Mouse (Mus musculus) adrenal gland, postnatal 4 days (tissue): Measurements from ENCODE around the gene Myof. TPM values are rescaled to one million over a fixed set of nuclear protein-coding genes. Genes with fewer than 3 reads are reported as not detected.

Experiments
- DNase-seq, 2 experiments: peaks; one replicate each; pipeline ENCODE4 v3.0.0; 2021 to 2022; ENCODE audit warnings: low spot score in 2 of 2, mixed read lengths in 2 of 2
- total RNA-seq, 2 experiments: library from RNA; stranded (reverse); gene quantifications; 2 replicates each; pipeline ENCODE4 v1.2.3; 2021

The Myof gene
- total RNA-seq, 2 experiments from 2014 or later = 19.7 to 24.6 TPM

DNA sequence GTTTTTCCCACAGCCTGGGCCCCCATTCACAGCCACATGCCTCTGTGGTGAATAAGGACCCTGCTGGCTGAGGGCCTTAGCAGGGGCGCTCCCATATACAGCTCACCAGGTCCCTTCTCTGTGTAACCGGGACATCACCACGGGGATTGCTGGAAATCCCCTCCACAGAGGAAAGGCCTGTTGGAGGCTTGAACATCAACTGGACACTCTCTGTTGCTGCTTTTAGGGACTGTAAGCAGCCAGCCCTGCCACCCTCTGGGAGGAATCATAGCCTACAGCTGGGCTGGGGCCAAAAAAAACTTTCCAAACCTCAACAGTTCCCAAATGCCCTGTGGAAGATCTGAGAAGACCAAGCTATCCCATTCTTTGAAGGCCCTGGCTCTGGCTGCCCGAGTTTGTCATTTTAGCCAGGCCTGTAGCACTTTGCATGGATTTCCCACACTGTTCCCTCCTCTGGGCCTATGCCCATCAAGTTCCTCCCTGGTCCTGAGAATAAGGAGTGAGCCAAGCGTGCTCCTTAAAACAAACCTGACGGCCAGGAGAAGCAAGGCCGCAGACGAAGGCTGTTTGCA lies 38.5 kb downstream of the Myof start:
- no peak for DNase-seq

DNA sequence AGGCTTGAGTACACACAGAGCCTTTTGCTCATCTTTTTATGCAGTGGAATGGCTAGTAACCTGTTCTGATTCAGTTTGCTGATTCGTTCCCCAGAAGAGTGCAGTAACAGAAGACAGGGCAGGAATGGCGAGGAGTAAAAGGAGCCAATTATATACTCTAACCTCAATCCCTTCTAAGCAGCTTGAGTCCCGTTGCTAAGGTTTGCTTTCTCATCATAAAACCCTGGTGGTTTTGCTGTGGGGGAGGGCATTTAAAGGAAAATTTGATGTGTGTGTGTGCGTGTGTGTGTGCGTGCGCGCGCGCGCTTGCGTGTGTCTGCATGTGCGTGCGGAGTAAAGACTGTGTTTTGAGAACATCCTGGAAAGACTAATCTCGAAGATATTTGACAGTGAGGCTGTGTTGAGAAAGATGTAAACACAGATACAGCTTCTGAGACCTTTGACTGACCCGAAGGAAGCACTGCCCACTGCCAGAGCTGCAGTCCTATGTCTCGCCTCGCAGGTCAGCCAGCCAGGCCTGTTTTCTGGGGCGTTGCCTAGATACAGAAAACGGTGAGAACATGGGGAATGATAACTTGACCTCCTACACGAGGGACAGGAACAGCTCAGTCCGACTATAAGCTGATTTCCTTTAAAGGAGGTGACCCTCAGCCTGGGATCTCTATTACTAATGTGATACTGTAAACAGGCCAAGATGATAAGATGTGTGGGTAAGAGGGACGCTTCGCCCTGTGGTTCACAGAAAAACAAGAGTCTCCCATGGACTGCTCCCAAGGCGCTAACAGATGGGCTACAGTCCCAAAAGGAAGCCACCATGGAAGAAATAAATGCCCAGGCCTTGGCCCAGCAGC lies 39.5 kb downstream of the Myof start:
- DNase-seq = no peak

DNA sequence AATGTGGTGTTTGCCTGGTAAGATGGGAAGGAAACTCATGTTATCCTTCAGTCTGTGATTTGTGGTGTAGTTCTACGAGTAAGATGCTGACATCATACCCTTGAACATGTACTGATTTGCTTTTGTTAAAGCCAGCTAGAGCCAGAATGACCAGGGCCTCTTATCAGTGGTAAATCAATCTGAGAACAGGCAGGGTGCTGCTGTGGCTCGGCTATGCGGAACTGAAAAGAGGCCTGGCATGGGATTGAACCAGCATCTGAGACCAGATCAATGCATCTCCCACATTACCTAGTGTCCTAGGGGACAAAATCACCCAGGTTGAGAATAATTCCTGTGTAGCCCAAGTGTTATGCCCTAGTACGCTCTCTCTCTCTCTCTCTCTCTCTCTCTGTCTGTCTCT lies 40.6 kb downstream of the Myof start:
- DNase-seq = no peak

DNA sequence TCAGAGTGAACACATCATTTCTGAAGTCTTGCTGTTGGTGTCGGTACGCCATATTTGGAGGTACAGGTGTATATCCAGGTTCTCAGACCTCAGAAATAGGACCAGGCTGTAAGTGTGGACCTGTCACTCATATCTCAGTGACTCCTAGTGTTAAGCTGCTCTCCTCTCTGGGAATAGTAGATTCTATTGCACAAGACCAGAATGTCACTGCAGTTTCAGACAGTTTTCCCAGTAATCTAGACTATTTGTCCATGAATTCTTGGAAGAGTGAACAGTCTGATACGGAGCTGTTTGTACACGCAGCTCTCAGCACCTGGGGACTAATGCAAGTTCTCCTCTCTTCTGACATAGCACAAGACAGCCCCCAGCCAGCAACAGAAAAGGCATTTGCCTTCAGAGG lies 42.4 kb downstream of the Myof start:
- no peak for DNase-seq

DNA sequence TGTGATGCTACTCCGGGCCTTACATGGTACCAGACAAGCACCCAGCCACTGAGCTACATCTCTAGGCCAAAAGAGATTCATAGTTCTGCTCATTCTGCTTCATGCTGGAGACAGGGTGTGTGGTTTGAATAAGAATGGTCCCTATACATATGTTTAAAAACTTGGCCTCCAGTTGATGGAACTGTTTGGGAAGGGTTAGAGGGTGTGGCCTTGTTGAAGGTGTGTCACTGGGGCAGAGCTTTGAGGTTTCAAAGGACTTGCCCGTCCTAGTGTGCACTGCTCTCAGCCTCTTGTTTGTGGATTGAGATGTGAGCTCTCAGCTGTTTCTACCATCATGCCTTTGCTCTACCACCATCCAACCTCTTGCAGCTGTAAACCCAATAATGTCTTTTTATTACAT lies 43.4 kb downstream of the Myof start:
- no peak for DNase-seq

DNA sequence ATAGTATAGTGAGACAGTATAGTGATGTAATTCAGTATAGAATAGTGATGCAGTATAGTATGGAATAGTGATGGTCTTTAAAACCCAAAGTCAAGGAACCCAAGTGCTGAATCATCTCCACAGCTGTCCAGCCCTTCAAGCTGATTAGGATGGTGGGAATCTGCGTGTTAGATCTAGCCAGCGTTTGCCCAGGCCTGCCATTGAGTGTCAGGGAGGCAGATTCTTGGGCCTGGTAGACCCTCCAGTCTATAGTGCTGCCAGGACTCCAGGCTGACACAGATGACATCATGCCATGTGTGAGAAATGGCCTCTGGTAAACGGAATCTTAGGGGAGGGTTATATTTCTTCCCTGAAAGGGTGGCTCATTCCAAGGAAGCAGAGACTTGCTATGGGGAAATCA lies 49.1 kb downstream of the Myof start:
- DNase-seq = no peak

DNA sequence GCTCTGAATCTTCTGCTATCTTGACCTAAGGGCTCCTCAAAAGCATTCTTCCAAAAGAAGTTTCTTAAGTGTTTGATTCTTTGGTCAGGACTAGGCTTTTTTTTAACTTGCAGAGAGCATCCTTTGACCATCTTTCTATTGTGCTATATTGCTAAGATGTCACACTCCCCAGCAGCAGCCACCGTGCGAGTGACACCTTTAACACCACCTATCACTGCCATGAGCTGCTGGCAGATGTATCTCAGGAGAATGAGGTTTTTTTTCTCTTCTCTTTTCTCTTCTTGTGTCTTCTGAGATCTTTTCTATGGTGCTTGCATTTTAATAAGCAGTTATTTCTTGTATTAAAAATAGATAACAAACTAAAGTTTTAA lies 51.2 kb downstream of the Myof start:
- DNase-seq = no peak

DNA sequence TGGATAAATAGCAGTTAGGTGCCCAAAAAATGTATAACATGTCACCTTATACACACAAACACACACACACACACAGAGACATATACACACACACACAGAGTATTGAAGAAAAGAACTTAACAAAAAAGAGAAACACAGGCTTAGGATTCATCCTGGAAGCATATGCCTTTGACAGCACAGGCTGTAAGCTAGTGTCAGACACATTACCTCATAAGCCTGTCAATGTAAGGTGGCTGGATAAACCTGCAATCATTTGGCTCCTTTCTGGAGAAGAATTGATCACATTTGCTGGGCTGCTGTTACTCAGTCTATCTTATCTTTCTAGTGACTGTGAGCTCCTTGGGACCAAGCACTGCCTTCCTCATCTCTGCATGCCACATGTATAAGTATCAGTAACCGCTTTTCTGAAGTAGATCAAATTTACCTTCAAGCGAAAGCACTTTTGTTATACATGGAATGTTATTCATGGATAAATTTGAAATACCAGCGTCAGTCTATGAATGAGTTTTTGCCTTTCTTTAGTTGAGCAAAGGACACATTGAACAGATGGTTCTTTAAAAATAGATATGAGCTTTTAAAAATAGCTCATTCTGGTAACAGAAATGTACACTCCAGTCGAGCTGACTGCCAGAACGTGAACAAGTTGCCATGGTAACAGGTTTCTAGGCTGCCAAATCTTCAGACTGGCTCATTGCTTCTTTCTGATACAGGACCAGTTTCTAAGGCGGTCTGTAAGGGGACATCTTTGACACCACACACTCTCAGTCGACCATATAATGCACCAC lies 51.8 kb downstream of the Myof start:
- DNase-seq = no peak

DNA sequence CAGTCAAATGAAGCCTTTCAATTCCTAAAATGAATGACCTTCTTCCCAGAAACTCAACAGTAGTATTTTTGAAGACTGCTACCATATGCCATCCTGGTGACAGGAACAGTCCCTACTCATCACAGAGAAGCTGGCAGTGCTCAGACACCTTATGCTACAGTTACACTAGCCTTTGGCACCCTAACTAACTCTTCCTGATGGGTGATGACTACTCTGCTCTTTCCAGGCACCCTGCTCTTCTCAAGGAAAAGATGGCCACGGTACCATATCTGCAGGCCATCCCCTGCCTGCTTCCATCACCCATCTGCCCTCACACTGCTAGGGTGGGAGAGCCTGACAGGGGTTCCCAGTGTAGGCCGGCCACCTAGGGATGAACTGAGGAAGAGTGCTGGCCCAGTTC lies 53.4 kb downstream of the Myof start:
- no peak for DNase-seq

DNA sequence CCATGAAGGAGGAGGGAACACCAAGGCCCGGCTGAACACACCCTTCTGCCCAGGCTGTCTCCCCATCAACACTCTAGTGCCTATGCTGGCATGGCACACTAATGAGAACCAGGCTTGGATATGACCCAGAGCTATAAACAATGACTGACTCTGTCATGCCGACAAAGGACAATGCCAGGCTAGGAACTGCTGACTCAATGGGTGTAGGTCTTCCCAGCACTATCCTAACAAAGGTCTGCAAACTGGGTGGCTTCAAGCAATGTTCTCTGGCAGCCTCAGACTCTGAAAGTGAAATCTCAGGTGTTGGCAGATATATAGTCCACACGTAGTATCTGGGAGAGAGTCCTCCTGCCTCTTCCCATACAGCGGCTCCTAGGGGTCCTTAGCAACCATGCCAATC lies 55.2 kb downstream of the Myof start:
- no peak for DNase-seq

DNA sequence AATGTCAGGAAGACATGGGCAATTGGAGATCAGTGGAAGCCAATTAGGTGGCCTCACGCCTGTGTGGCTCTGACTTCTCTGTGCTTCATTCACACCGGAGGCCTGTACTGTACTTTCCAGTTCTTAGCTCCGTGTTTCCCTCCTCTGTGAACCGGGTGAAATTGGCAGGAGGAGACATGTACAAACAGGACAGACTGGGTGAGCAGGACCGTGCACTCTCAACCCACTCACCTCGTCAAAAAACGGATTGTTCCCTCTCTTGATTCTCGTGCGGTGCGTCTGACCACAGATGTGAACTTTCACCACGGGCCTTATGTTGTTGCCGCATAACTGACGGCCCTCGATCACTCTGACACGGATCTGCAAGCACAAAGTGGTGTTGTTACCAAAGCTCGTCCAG lies 57.6 kb downstream of the Myof start:
- DNase-seq = no peak

DNA sequence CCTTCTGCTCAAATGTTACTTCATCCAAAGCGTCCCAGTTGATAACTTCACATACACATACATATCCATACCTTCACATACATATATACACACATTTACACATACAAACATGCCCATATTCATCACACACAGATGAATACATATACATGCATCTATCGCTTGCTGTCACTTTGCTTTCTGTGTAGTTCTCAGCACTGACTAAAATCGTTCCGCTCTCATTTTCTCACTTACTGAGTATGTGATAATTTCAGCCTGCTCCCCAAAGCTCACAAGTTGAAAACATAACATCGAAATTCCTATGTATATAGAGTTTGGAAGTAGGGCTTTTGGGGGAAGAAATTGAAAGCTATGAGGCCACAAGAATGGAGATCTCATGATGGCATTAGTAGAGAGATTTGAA lies 67.4 kb downstream of the Myof start:
- no peak for DNase-seq

DNA sequence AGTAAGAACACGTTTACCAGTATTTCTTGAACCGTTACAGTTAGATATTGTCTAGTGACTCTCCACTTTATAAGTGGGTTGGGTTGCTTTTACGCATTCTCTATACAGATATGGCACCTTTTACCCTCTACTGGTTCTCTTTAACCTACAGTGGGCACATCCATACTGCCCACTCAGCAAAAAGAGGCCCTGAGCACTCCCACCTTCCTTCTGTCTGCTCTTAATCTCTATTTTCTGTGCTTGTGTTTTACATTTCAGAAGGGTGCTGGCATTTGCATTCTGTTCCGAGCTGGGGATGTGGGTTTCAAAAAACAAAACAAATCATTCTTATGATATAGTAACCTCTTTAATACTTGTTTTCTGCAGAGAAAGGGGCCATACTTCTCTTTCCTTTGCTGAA lies 72.8 kb downstream of the Myof start:
- DNase-seq = no peak

DNA sequence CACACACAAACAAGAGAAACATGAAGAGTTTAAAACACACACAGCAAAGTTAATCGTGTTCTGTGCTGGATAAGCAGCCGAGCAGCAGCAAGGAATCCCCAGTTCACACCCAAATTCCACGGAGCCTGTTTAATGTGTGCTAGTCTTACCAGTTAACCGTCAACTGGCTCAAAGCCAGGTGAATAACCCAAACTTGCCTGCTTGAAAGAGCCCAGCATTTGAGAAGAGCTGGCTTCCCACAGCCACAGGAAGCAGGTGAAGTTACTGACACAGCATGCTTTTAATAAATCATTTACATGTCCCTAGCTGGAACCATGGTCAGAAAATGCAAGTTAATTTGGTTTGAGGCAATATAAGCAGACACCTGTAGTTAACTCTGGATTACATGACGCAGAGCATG lies 73.4 kb downstream of the Myof start:
- no peak for DNase-seq

DNA sequence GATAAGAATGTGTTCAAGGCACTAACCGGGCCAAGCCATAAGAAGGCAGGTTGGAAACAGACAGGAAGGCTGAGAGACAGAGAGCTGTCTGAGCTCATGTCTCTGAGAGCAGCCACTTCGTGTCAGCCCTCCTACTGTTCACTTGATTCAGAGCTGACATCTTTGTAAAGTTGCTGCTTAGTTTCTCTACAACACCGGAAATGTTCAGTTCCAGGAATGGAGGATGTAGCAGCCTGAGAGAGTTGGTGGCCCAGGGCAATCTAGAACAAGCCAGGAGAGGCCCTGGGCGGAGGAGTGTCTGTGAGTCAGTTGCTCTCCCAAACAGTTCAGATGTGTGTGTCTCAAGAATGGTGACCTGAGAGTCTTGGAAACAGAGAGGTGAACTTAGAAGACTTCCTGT lies 77.5 kb downstream of the Myof start:
- no peak for DNase-seq

DNA sequence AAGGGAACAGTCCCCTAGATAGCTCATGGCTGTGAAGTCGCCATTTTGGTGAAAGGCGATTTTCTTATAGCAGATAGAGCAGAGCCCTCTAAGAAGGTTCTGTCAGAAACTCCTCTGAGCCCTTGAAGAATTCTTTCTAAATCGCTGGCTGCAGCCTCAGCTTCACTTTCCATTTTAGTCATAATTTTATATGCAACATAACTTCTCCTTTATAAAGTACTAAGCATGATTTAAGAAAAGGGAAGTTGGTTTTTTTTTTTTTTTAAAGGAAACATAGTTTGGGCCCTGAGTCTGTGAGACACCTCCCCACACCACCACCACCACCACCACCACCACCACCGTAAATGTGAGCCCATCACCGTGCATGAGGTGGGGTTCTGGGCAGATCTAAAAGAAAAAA lies 80.0 kb downstream of the Myof start:
- no peak for DNase-seq

DNA sequence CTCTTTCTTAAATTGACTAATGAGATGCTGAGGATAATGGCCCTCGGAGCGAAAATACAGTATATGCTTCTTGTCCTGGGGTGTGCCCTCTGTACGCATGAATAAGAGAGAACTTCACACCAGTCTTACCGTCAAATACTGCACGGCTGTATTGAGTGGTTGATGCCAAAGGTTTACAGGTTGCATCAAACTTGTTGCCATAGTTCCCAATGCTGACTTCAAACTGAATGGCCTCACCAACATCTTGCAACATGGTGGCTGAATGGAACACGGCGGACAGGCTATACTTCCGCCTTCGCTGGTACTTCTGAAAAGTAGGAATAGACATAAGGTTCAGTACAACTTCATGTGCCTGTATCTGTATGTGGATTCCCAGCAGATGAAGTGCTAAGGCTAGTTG lies 82.6 kb downstream of the Myof start:
- no peak for DNase-seq

DNA sequence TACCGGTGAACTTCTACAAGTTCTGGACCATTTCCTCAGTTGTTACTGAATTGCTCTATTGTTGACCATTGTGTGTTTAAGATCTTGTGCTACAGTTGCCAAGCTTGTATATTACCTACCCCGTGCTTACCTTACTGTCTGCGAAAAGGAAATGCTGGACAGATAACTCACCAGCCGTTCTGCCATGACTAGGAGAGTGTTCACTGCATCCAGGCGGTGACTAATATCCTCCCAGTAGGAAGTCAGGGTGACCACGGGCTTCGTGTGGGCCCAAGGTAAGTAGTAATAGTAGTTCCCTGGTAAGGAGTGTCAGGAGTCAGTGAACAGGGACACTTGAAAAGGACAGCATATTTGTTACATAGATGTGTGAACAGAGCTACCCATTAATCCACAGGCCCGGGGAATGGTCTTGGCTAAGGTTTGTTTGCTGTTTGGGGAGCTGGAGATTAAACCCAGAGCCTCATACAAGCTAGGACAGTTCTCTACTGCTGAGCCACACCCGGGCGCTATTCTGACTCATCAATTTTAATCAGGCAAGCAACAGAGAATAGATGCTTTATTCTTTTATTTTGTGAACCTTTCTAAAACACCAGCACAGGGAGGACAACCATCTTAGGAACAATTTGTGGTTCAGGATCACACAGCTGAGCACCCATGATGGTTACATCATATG lies 83.7 kb downstream of the Myof start:
- DNase-seq = no peak

DNA sequence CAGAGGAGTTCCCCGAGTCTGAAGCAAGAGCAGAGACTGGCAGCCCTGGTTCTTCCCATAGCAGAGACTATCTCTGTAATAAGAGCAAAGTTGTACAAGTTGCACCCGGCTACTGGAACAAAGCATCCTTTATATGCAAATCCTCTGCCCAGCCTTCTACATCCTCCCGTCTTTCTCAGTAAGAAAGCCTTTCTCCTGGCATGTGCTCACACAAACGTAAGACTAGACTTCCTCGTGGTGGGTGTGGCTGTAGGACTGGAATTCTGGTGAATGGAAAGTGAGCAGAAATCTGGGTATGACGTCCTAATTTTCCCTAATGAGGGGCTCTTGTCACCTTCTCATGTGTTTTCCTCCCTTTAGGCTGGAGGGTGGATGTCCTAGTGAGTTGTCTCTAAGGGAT lies 84.3 kb downstream of the Myof start:
- no peak for DNase-seq

DNA sequence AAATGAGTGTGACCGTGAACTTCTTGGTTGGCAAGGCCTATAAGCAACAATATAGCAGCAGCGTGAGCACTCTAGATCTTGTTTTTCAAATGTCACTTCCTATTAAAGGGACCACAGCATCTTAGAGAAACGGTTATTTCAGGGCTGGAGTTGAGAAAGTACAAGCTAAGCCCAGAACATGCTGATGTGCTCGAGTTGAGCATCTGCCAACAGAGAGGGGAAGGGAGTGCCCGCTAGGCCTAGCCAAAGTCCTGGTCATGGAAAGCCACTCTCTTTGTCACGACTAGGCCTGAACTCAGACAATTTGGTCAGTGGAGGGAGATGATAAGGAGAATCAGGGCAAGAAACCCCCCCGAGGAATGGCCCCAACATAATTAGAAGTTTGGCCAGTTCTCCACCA lies 86.1 kb downstream of the Myof start:
- no peak for DNase-seq

DNA sequence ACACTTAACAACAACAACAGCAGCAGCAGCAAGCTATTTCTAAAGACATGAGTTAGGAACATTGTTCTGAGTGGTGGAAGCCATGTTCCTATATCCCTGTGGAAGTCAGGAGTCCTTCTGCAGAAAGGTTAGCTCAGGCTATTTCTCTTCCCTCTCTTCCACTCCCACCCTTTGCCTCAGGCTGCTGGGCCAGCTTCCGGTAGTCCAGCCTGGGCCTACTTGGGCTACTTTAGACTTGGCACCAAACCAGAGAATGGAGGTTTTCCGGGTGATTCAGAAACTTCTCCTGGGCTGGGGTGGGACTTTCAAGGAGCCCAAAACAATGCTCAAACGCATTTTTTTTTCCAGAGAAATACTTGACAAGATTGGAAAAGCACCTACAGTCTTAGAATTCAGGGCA lies 87.4 kb downstream of the Myof start:
- DNase-seq = no peak

DNA sequence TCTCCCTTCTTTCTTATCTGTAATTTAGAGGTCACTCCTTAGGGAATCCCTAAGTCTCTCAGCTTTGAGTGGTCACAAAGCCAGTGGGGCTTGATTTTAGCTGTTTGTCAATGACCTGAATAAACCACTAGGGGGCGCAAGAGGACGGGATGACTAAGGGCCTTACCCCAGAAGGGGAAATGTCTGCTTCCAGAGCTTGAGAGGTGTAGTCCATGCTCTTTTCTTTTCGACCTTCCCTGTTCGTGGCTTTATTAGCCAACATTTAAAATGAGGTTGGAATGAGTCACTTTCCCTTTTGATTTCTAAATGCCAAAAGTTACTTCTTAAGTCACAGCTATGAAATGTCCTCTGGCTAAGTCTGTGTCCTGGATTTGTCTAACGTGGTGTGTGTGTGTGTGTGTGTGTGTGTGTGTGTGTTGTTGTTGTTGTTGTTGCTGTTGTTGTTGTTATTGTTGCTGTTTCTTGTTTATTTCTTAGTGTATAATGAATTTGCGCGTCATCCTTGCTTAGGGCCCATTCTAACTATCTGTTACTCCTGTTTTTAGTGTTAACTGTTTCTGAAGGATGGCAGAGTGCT lies 87.9 kb downstream of the Myof start:
- DNase-seq = peak; percentile 37 to 60
